Mouse (Mus musculus) c-Kit-positive CD71-positive TER-119-negative erythroid progenitor cells, embryonic 14.5 days (primary cell): Measurements from ENCODE around the gene Exosc1.
"Not testable (repeated sequence)": the region's sequence is repeated elsewhere in the genome, so short reads cannot be mapped to it uniquely, and the experiment has no call there.

Experiments used
- DNase-seq: peaks from one replicate; pipeline ENCODE4 v3.0.0-alpha.2; 2013; ENCODE audit warnings: low read depth

Exosc1 gene

GRCm38 (mm10) chr19:41933179-41934086 lies at the start of gene Exosc1, which contains the start of gene Zdhhc16:
Gene Exosc1, minus strand, starts transcription at chr19:41933423.
Gene Zdhhc16, plus strand, starts transcription at chr19:41933480.
- peak; percentile 98 for DNase-seq

- no peak for DNase-seq
Measured at GRCm38 (mm10) chr19:41982791-41983150, 49.5 kb upstream of the Exosc1 start.

- no peak for DNase-seq
Measured at GRCm38 (mm10) chr19:41981931-41982790, 48.9 kb upstream of the Exosc1 start.

GRCm38 (mm10) chr19:41981595-41981927 lies 48.3 kb upstream of the Exosc1 start, which contains the start of gene Ubtd1:
Gene Ubtd1, plus strand, starts transcription at chr19:41981763.
- no peak for DNase-seq

- DNase-seq: peak; percentile 98
Measured at GRCm38 (mm10) chr19:41980819-41981594, 47.8 kb upstream of the Exosc1 start, which contains the start of gene Mms19. Gene Mms19, minus strand, starts transcription at chr19:41981157.

- peak; percentile 49 for DNase-seq
Measured at GRCm38 (mm10) chr19:41980422-41980818, 47.2 kb upstream of the Exosc1 start.

GRCm38 (mm10) chr19:41973891-41974794 lies 40.9 kb upstream of the Exosc1 start:
- DNase-seq: no peak

- no peak for DNase-seq
Measured at GRCm38 (mm10) chr19:41969618-41970017, 36.4 kb upstream of the Exosc1 start.

GRCm38 (mm10) chr19:41953574-41953973 lies 20.4 kb upstream of the Exosc1 start:
- DNase-seq: no peak

GRCm38 (mm10) chr19:41952287-41952686 lies 19.1 kb upstream of the Exosc1 start:
- DNase-seq: no peak

GRCm38 (mm10) chr19:41943841-41944240 lies 10.6 kb upstream of the Exosc1 start:
- DNase-seq: no peak

GRCm38 (mm10) chr19:41938539-41938938 lies 5.3 kb upstream of the Exosc1 start:
- DNase-seq: no peak

GRCm38 (mm10) chr19:41935921-41936320 lies 2.7 kb upstream of the Exosc1 start:
- DNase-seq: no peak

GRCm38 (mm10) chr19:41934124-41934523 lies 901 bp upstream of the Exosc1 start:
- DNase-seq: peak; percentile 35

- peak; percentile 34 for DNase-seq
Measured at GRCm38 (mm10) chr19:41932686-41933085, 537 bp downstream of the Exosc1 start.

GRCm38 (mm10) chr19:41920412-41921067 lies 12.7 kb downstream of the Exosc1 start:
- no peak for DNase-seq

- DNase-seq: no peak
Measured at GRCm38 (mm10) chr19:41919471-41919870, 13.8 kb downstream of the Exosc1 start.

GRCm38 (mm10) chr19:41916853-41917252 lies 16.4 kb downstream of the Exosc1 start:
- no peak for DNase-seq

- DNase-seq: no peak
Measured at GRCm38 (mm10) chr19:41915294-41915693, 17.9 kb downstream of the Exosc1 start.

GRCm38 (mm10) chr19:41914592-41914882 lies 18.7 kb downstream of the Exosc1 start:
- DNase-seq: not testable (repeated sequence)
